Mouse (Mus musculus) hindbrain, embryonic 14.5 days (tissue): ENCODE measurements around the gene Shcbp1. TPM values are rescaled to one million over a fixed set of nuclear protein-coding genes. Genes with fewer than 3 reads are reported as not detected.
"Not testable (repeated sequence)": the region's sequence is repeated elsewhere in the genome, so short reads cannot be mapped to it uniquely, and the experiment has no call there.

Experiments used
- ATAC-seq: fragments of 200-750 bp; cut with Nextera tagmentation; 2 replicates; pipeline ENCODE4 v1.8.0; 2017; ENCODE audit warnings: moderate number of reproducible peaks, mild to moderate bottlenecking, moderate TSS enrichment, moderate library complexity; ENCODE audit not compliant: low FRiP score
- DNase-seq: peaks from one replicate; pipeline ENCODE4 v3.0.0-alpha.2; 2015; ENCODE audit warnings: low spot score
- H3K27ac ChIP-seq: fragments of 300-500 bp; sonication (generic); 2 replicates; pipeline ENCODE4 v1.5.1; 2014; ENCODE audit warnings: mild to moderate bottlenecking, moderate library complexity
- H3K27me3 ChIP-seq: fragments of 300-500 bp; sonication (generic); 2 replicates; pipeline ENCODE4 v1.6.1; 2014; ENCODE audit warnings: mild to moderate bottlenecking, low read length, mixed read lengths; ENCODE audit not compliant: control insufficient read depth, insufficient read depth
- H3K36me3 ChIP-seq: fragments of 300-500 bp; sonication (generic); replicated peaks from 2 replicates; pipeline ENCODE4 v1.6.1; 2014; ENCODE audit not compliant: control insufficient read depth, insufficient read depth
- H3K4me1 ChIP-seq: fragments of 300-500 bp; sonication (generic); replicated peaks from 2 replicates; pipeline ENCODE4 v1.6.1; 2014; ENCODE audit warnings: antibody characterized with exemption, low read length, mixed read lengths; ENCODE audit not compliant: control insufficient read depth, insufficient read depth
- H3K4me2 ChIP-seq: fragments of 300-500 bp; sonication (generic); replicated peaks from 2 replicates; pipeline ENCODE4 v1.6.1; 2014; ENCODE audit warnings: mild to moderate bottlenecking, moderate library complexity
- H3K4me3 ChIP-seq: fragments of 300-500 bp; sonication (generic); replicated peaks from 2 replicates; pipeline ENCODE4 v1.5.1; 2014; ENCODE audit warnings: mild to moderate bottlenecking, low read length
- H3K9ac ChIP-seq: fragments of 300-500 bp; sonication (generic); 2 replicates; pipeline ENCODE4 v1.6.1; 2014
- H3K9me3 ChIP-seq: fragments of 300-500 bp; sonication (generic); 2 replicates; pipeline ENCODE4 v1.6.1; 2016; ENCODE audit warnings: low read length; ENCODE audit not compliant: control insufficient read depth
- WGBS: fragments of 180-500 bp; shearing (Covaris S2); extraction: QIAGEN DNeasy Blood & Tissue Kit; methylation state at CpG from one replicate; pipeline ENCODE4 v1.1.7; 2014; 5-methylcytosine and 5-hydroxymethylcytosine counted together
- polyA plus RNA-seq: library from polyadenylated mRNA; unstranded; fragments of >200 nt; fragmentation: Nextera tagmentation; extraction: Ambion mirVana; gene quantifications from 2 replicates; pipeline ENCODE4 v1.2.1, GENCODE M21; 2014

The Shcbp1 gene
- polyA plus RNA-seq, 1 experiment from 2014 or later = 8.9 TPM

DNA sequence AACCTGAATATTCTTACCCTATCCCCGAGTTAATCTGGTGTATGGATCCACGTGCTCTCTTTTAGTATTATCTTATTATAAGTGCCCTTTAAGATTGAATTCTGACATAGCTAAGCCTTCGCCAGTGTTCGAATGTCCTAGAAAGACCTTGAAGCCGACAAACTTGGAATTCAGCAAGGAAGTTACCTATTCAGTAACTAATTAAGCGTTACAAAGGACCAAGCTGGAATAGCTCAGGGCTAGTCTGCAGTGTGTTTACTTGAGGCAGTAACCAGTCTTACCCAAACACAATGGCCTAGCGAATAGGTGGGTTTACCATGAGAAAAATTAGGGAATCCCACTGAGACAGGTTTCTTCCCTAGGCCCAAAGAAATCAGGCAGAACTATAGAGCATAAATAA lies 71.5 kb downstream of the Shcbp1 start:
- not testable (repeated sequence) for H3K27me3 ChIP-seq, H3K36me3 ChIP-seq, H3K9ac ChIP-seq, ATAC-seq, H3K4me1 ChIP-seq, H3K27ac ChIP-seq, H3K4me3 ChIP-seq, H3K9me3 ChIP-seq, DNase-seq, H3K4me2 ChIP-seq
- WGBS = 85% methylated on average over 7 of the region's 7 CpGs

DNA sequence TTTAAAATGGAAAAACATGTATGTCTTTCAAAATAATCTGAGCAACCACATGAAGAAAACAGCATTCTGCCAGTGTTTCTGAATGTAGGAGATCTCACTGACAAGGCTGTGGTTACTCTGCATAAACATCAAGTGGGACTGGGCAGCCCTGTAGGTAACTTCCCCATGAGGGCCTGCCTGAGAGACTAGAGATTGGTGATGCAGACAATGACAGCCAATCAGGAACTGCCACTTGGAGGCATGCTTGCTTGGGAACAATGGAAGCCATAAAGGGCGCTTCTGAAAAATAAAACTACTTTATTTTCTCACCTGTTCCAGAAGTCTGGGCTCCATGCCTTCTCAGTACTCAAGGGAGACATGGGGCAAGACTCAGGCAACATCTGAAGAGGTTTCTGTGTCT lies 87.7 kb downstream of the Shcbp1 start:
- ATAC-seq = no peak

More for the DNA sequence above, 87.7 kb downstream of the Shcbp1 start:
- DNase-seq = no peak
- no peak overlapping the region for H3K4me3 ChIP-seq
- H3K9ac ChIP-seq = no peak overlapping the region
- 0 out of 2 replicates have a peak, but pooled peaks cover 5% of the 10 kb centered on the region for H3K9me3 ChIP-seq
- 77% methylated on average over 1 of the region's 1 CpGs for WGBS
- H3K36me3 ChIP-seq = no peaks in the 10 kb centered on the region
- H3K4me1 ChIP-seq = no peaks in the 10 kb centered on the region
- no peaks in the 10 kb centered on the region for H3K27me3 ChIP-seq
- no peak overlapping the region for H3K4me2 ChIP-seq
- no peak overlapping the region for H3K27ac ChIP-seq

Other genes with a start within 250 kb of the Shcbp1 start
- gene Zfp958, start 166.4 kb downstream of the Shcbp1 start, polyA plus RNA-seq = 18.6 and 18.8 TPM in 2 replicates